ENCODE assay signal across 13 mouse cellular contexts in genomic region chr11:120901729-120902486, GRCm38 (mm10). TPM values are rescaled to one million over a fixed set of nuclear protein-coding genes. Genes with fewer than 3 reads are reported as not detected.
DNase-seq lines count a peak whose midpoint lies in the region; ATAC-seq and TF ChIP-seq lines count a peak whose summit lies in the region.
"Had no signal": no experiment of that assay in that cellular context is flagged by ENCODE, and none has a peak within 500 bp of the region (broad histone marks: within the 10 kb centered on the region; RNA-seq: fewer than 3 reads in every experiment).

No protein-coding gene starts in this region.

- H3K4me3 ChIP-seq in intestine, embryonic 14.5 days (ENCODE audit: low read depth, low read length), result no peak overlapping the region
- H3K4me3 ChIP-seq in thymus, adult 2 months (ENCODE audit: control insufficient read depth, insufficient read depth, low read length), result no peak overlapping the region
- H3K4me3 ChIP-seq: embryonic facial prominence, embryonic 12.5 days; forebrain, embryonic 15.5 days; limb, embryonic 12.5 days had no signal

- DNase-seq in retina, postnatal 1 day, result peak; percentile 28
- DNase-seq in retina, embryonic 14.5 days (ENCODE audit: low spot score), result no peak
- no peak for DNase-seq in intestine, embryonic 14.5 days (ENCODE audit: low spot score)
- peak; percentile 22 to 47 for DNase-seq in kidney, postnatal 36 days
- no peak for DNase-seq in adipocyte (ENCODE audit: low spot score)
- no peak for DNase-seq in thymus, adult 2 months
- DNase-seq in urinary bladder, postnatal 36 days (ENCODE audit: low spot score in 2 of 2), result no peak
- DNase-seq: cerebellum, adult 8-10 months; gastrocnemius, postnatal 36 days; thymus, postnatal 25 days had no signal

- no peak overlapping the region for H3K4me2 ChIP-seq in intestine, embryonic 14.5 days (ENCODE audit: low read length)
- H3K4me2 ChIP-seq: embryonic facial prominence, embryonic 12.5 days; forebrain, embryonic 15.5 days; limb, embryonic 12.5 days had no signal

- WGBS in intestine, embryonic 14.5 days, result 81% methylated on average over 21 of the region's 21 CpGs
- 97% methylated on average over 21 of the region's 21 CpGs for WGBS in thymus, adult 2 months

- H3K27me3 ChIP-seq in intestine, embryonic 14.5 days (replicated peaks; ENCODE audit: control insufficient read depth, insufficient read depth, low read length), result no peaks in the 10 kb centered on the region
- H3K27me3 ChIP-seq in thymus, adult 2 months (ENCODE audit: control insufficient read depth, insufficient read depth, low read length), result no peaks in the 10 kb centered on the region
- H3K27me3 ChIP-seq: embryonic facial prominence, embryonic 12.5 days; forebrain, embryonic 15.5 days; limb, embryonic 12.5 days had no signal

- H3K27ac ChIP-seq in intestine, embryonic 14.5 days (ENCODE audit: low read depth), result peak overlapping the region; percentile 33; the same call in 1 of the 2 replicates
- H3K27ac ChIP-seq in thymus, adult 2 months (ENCODE audit: control insufficient read depth, insufficient read depth, low read length), result no peak overlapping the region
- H3K27ac ChIP-seq: embryonic facial prominence, embryonic 12.5 days; forebrain, embryonic 15.5 days; limb, embryonic 12.5 days had no signal

- no peak for TF ChIP-seq CTCF in thymus, adult 2 months (IDR thresholded peaks at IDR 0.05; ENCODE audit: borderline replicate concordance, control insufficient read depth, extremely low read depth, insufficient read depth, low read length, poor library complexity)

- H3K9me3 ChIP-seq in intestine, embryonic 14.5 days (ENCODE audit: control insufficient read depth, low read length), result no peaks in the 10 kb centered on the region
- H3K9me3 ChIP-seq: embryonic facial prominence, embryonic 12.5 days; forebrain, embryonic 15.5 days; limb, embryonic 12.5 days had no signal

- ATAC-seq in intestine, embryonic 14.5 days (replicated peaks; ENCODE audit: low FRiP score, low TSS enrichment, low read depth), result no peak
- ATAC-seq: forebrain, embryonic 15.5 days had no signal

- no peak for TF ChIP-seq POLR2A in thymus, adult 2 months (IDR thresholded peaks at IDR 0.05; ENCODE audit: control insufficient read depth, extremely low read depth, insufficient read depth, low read length, poor library complexity)

- no peak overlapping the region for H3K9ac ChIP-seq in intestine, embryonic 14.5 days (ENCODE audit: low read length)
- H3K9ac ChIP-seq: embryonic facial prominence, embryonic 12.5 days; forebrain, embryonic 15.5 days; limb, embryonic 12.5 days had no signal

- H3K36me3 ChIP-seq in intestine, embryonic 14.5 days (ENCODE audit: control insufficient read depth, insufficient read depth, low read length), result peaks cover 17% of the 10 kb centered on the region
- H3K36me3 ChIP-seq in thymus, adult 2 months (ENCODE audit: control insufficient read depth, insufficient read depth, low read length), result no peaks in the 10 kb centered on the region

- no peaks in the 10 kb centered on the region for H3K4me1 ChIP-seq in intestine, embryonic 14.5 days (replicated peaks; ENCODE audit: control insufficient read depth, insufficient read depth, low read length)
- H3K4me1 ChIP-seq in thymus, adult 2 months (replicated peaks; ENCODE audit: control insufficient read depth, insufficient read depth, low read length), result peaks cover 4% of the 10 kb centered on the region; the same call in 1 of the 2 replicates
- H3K4me1 ChIP-seq: embryonic facial prominence, embryonic 12.5 days; forebrain, embryonic 15.5 days; limb, embryonic 12.5 days had no signal

RNA-seq across cellular contexts. Expression of gene Ccdc57, which starts 30.8 kb away (rescaled TPM):
- 5.9 and 7.0 TPM in 2 replicates for polyA plus RNA-seq in intestine, embryonic 14.5 days (2014; fragmentation: Nextera tagmentation; extraction: Ambion mirVana)
- polyA plus RNA-seq in thymus, adult 2 months (2012; rRNA removed), result 1.6 and 1.7 TPM in 2 replicates

RNA-seq across cellular contexts. Expression of gene Slc16a3, which starts 46.4 kb away (rescaled TPM):
- polyA plus RNA-seq in intestine, embryonic 14.5 days (2014; fragmentation: Nextera tagmentation; extraction: Ambion mirVana), result 62.9 and 64.0 TPM in 2 replicates
- polyA plus RNA-seq in thymus, adult 2 months (2012; rRNA removed), result 8.0 and 8.5 TPM in 2 replicates

Comparison
In these comparisons a context has a peak if more than half of its experiments do, and no peak if none do; other contexts are left out.
1. DNase-seq: peak in retina, postnatal 1 day (single experiment) and kidney, postnatal 36 days (2 of 2); none in retina, embryonic 14.5 days (single experiment), intestine, embryonic 14.5 days (single experiment), adipocyte (single experiment), thymus, adult 2 months (single experiment) and urinary bladder, postnatal 36 days (0 of 2).